Mouse (Mus musculus) heart, adult 18-20 months (tissue): ENCODE data around the gene Nid2. TPM values are rescaled to one million over a fixed set of nuclear protein-coding genes. Genes with fewer than 3 reads are reported as not detected.
A peak's percentile ranks its signal among the peaks of the same experiment; 100 is the strongest.

Source experiments
- DNase-seq, 2 experiments: peaks; one replicate each; pipeline ENCODE4 v3.0.0; 2021 to 2022; ENCODE audit warnings: mixed read lengths in 1 of 2
- total RNA-seq, 2 experiments: library from RNA; stranded (reverse); gene quantifications; 2 replicates each; pipeline ENCODE4 v1.2.3; 2021

Gene Nid2
- total RNA-seq, 2 experiments from 2014 or later, result 17.1 to 18.9 TPM

GRCm38 (mm10) chr14:19744876-19745275 lies 6.2 kb upstream of the Nid2 start:
- DNase-seq, result peak in 1 of 2 experiments; percentile 33

- no peak for DNase-seq
Observed at GRCm38 (mm10) chr14:19746232-19746631, 4.8 kb upstream of the Nid2 start.

- no peak for DNase-seq
Observed at GRCm38 (mm10) chr14:19746731-19747130, 4.3 kb upstream of the Nid2 start.

GRCm38 (mm10) chr14:19749743-19750142 lies 1.3 kb upstream of the Nid2 start:
- DNase-seq, result no peak

- DNase-seq, result peak in 1 of 2 experiments; percentile 54
Observed at GRCm38 (mm10) chr14:19750411-19751024, 547 bp upstream of the Nid2 start.

- DNase-seq, result no peak
Observed at GRCm38 (mm10) chr14:19752276-19752675, 1.2 kb downstream of the Nid2 start.

- DNase-seq, result peak in 1 of 2 experiments; percentile 23
Observed at GRCm38 (mm10) chr14:19759277-19760193, 8.5 kb downstream of the Nid2 start.

- peak; percentile 56 to 67 for DNase-seq
Observed at GRCm38 (mm10) chr14:19760721-19761120, 9.7 kb downstream of the Nid2 start.

- no peak for DNase-seq
Observed at GRCm38 (mm10) chr14:19762014-19762413, 10.9 kb downstream of the Nid2 start.

GRCm38 (mm10) chr14:19763527-19763926 lies 12.5 kb downstream of the Nid2 start:
- peak in 1 of 2 experiments; percentile 25 for DNase-seq

- no peak for DNase-seq
Observed at GRCm38 (mm10) chr14:19764331-19764730, 13.3 kb downstream of the Nid2 start.

- DNase-seq, result no peak
Observed at GRCm38 (mm10) chr14:19765539-19766379, 14.7 kb downstream of the Nid2 start.

GRCm38 (mm10) chr14:19766380-19766649 lies 15.2 kb downstream of the Nid2 start:
- no peak for DNase-seq

GRCm38 (mm10) chr14:19768648-19769047 lies 17.6 kb downstream of the Nid2 start:
- DNase-seq, result peak in 1 of 2 experiments; percentile 13

GRCm38 (mm10) chr14:19769441-19770200 lies 18.6 kb downstream of the Nid2 start:
- DNase-seq, result peak; percentile 46 to 56

GRCm38 (mm10) chr14:19771173-19771572 lies 20.1 kb downstream of the Nid2 start:
- DNase-seq, result peak in 1 of 2 experiments; percentile 39

GRCm38 (mm10) chr14:19774036-19774628 lies 23.1 kb downstream of the Nid2 start:
- no peak for DNase-seq

- no peak for DNase-seq
Observed at GRCm38 (mm10) chr14:19775491-19775890, 24.4 kb downstream of the Nid2 start.

- no peak for DNase-seq
Observed at GRCm38 (mm10) chr14:19776179-19776578, 25.1 kb downstream of the Nid2 start.

GRCm38 (mm10) chr14:19776890-19777289 lies 25.8 kb downstream of the Nid2 start:
- peak; percentile 46 to 77 for DNase-seq

- DNase-seq, result no peak
Observed at GRCm38 (mm10) chr14:19777365-19777764, 26.3 kb downstream of the Nid2 start.
